Mouse (Mus musculus) lung, embryonic 16.5 days (tissue): ENCODE measurements at regions not wholly inside any gene's neighbourhood (a gene's known extent, or its start where the extent isn't known, plus 50 kb on each side); places are given as distances from the start of the nearest gene placed in this dataset. TPM values are rescaled to one million over a fixed set of nuclear protein-coding genes. Genes with fewer than 3 reads are reported as not detected.
A peak's percentile ranks its signal among the peaks of the same experiment; 100 is the strongest.

Experiments
- ATAC-seq: fragments of 200-750 bp; cut with Nextera tagmentation; 2 replicates; pipeline ENCODE4 v1.8.0; 2017; ENCODE audit warnings: low read depth, mild to moderate bottlenecking, moderate library complexity
- H3K27ac ChIP-seq: fragments of 300-500 bp; sonication (generic); 2 replicates; pipeline ENCODE4 v1.5.1; 2014; ENCODE audit warnings: mild to moderate bottlenecking, control low read depth, low read length
- H3K27me3 ChIP-seq: fragments of 300-500 bp; sonication (generic); 2 replicates; pipeline ENCODE4 v1.6.1; 2014; ENCODE audit warnings: low read depth, low read length, mixed read lengths; ENCODE audit not compliant: control insufficient read depth, insufficient read depth
- H3K36me3 ChIP-seq: fragments of 300-500 bp; sonication (generic); 2 replicates; pipeline ENCODE4 v1.6.1; 2014; ENCODE audit warnings: low read length; ENCODE audit not compliant: control insufficient read depth, insufficient read depth
- H3K4me1 ChIP-seq: fragments of 300-500 bp; sonication (generic); replicated peaks from 2 replicates; pipeline ENCODE4 v1.6.1; 2014; ENCODE audit warnings: low read length, mixed read lengths; ENCODE audit not compliant: control insufficient read depth, insufficient read depth
- H3K4me2 ChIP-seq: fragments of 300-500 bp; sonication (generic); 2 replicates; pipeline ENCODE4 v1.6.1; 2014; ENCODE audit warnings: low read depth, low read length, control low read depth
- H3K4me3 ChIP-seq: fragments of 300-500 bp; sonication (generic); 2 replicates; pipeline ENCODE4 v1.5.1; 2014; ENCODE audit warnings: mild to moderate bottlenecking, low read length, control low read depth
- H3K9ac ChIP-seq: fragments of 300-500 bp; sonication (generic); 2 replicates; pipeline ENCODE4 v1.6.1; 2014; ENCODE audit warnings: low read length, control low read depth
- H3K9me3 ChIP-seq: fragments of 300-500 bp; sonication (generic); 2 replicates; pipeline ENCODE4 v1.6.1; 2016; ENCODE audit warnings: low read length; ENCODE audit not compliant: control insufficient read depth
- WGBS: fragments of 180-500 bp; shearing (Covaris S2); extraction: QIAGEN DNeasy Blood & Tissue Kit; methylation state at CpG from one replicate; pipeline ENCODE4 v1.1.7; 2014; 5-methylcytosine and 5-hydroxymethylcytosine counted together
- microRNA counts: library from miRNA; unstranded; fragments of <30 nt; microRNA quantifications from one replicate; lab custom pipeline; 2016
- microRNA-seq: library from miRNA; unstranded; fragments of <30 nt; microRNA quantifications from one replicate; pipeline ENCODE4, GENCODE M21; 2016

GRCm38 (mm10) chr14:78172956-78173355 is 84.1 kb upstream of the Fam216b start:
- Histone ChIP-seq H3K4me1 (no peaks in the 10 kb centered on the region), H3K27ac (no peak overlapping the region), H3K9me3 (no peaks in the 10 kb centered on the region), H3K27me3 (no peaks in the 10 kb centered on the region), H3K9ac (no peak overlapping the region), H3K4me2 (no peak overlapping the region), H3K4me3 (no peak overlapping the region), H3K36me3 (no peaks in the 10 kb centered on the region)
- WGBS = 34% methylated on average over 1 of the region's 1 CpGs
- no peak for ATAC-seq

- H3K27ac ChIP-seq = no peak overlapping the region
- 0 out of 2 replicates have a peak, but pooled peaks have one; percentile 36 for ATAC-seq
- no peak overlapping the region for H3K9ac ChIP-seq
- no peaks in the 10 kb centered on the region for H3K36me3 ChIP-seq
- no peaks in the 10 kb centered on the region for H3K9me3 ChIP-seq
- H3K4me1 ChIP-seq = no peaks in the 10 kb centered on the region
- H3K27me3 ChIP-seq = no peaks in the 10 kb centered on the region
- H3K4me3 ChIP-seq = no peak overlapping the region
- H3K4me2 ChIP-seq = no peak overlapping the region
- 68% methylated on average over 3 of the region's 3 CpGs for WGBS
Observed at GRCm38 (mm10) chr14:78160819-78161218, 72.0 kb upstream of the Fam216b start.

GRCm38 (mm10) chr14:78159567-78159966 is 70.8 kb upstream of the Fam216b start:
- no peak for ATAC-seq
- Histone ChIP-seq H3K27me3 (no peaks in the 10 kb centered on the region), H3K9me3 (no peaks in the 10 kb centered on the region), H3K9ac (no peak overlapping the region), H3K4me2 (no peak overlapping the region), H3K4me3 (no peak overlapping the region), H3K27ac (no peak overlapping the region), H3K36me3 (no peaks in the 10 kb centered on the region), H3K4me1 (no peaks in the 10 kb centered on the region)
- 74% methylated on average over 7 of the region's 7 CpGs for WGBS

GRCm38 (mm10) chr14:78157660-78158059 is 68.9 kb upstream of the Fam216b start:
- no peaks in the 10 kb centered on the region for H3K36me3 ChIP-seq
- H3K9me3 ChIP-seq = no peaks in the 10 kb centered on the region
- H3K9ac ChIP-seq = no peak overlapping the region
- no peaks in the 10 kb centered on the region for H3K4me1 ChIP-seq
- ATAC-seq = no peak
- WGBS = 59% methylated on average over 2 of the region's 2 CpGs
- H3K4me3 ChIP-seq = no peak overlapping the region
- no peak overlapping the region for H3K27ac ChIP-seq
- H3K27me3 ChIP-seq = no peaks in the 10 kb centered on the region
- no peak overlapping the region for H3K4me2 ChIP-seq

GRCm38 (mm10) chr14:78148851-78149250 is 60.0 kb upstream of the Fam216b start:
- WGBS = 93% methylated on average over 1 of the region's 1 CpGs

GRCm38 (mm10) chr14:78143751-78144150 is 54.9 kb upstream of the Fam216b start:
- peaks cover 5% of the 10 kb centered on the region; the same call in 1 of the 2 replicates for H3K9me3 ChIP-seq
- no peak overlapping the region for H3K27ac ChIP-seq
- H3K9ac ChIP-seq = no peak overlapping the region
- no peaks in the 10 kb centered on the region for H3K36me3 ChIP-seq
- H3K4me1 ChIP-seq = no peaks in the 10 kb centered on the region
- ATAC-seq = no peak
- H3K4me3 ChIP-seq = no peak overlapping the region
- WGBS = 16% methylated on average over 4 of the region's 4 CpGs
- H3K27me3 ChIP-seq = no peaks in the 10 kb centered on the region
- H3K4me2 ChIP-seq = no peak overlapping the region

More at GRCm38 (mm10) chr14:78148851-78149250, 60.0 kb upstream of the Fam216b start:
- no peaks in the 10 kb centered on the region for H3K36me3 ChIP-seq
- H3K27me3 ChIP-seq = no peaks in the 10 kb centered on the region
- peaks cover 5% of the 10 kb centered on the region; the same call in 1 of the 2 replicates for H3K9me3 ChIP-seq
- no peaks in the 10 kb centered on the region for H3K4me1 ChIP-seq
- no peak overlapping the region for H3K4me2 ChIP-seq
- H3K27ac ChIP-seq = no peak overlapping the region
- H3K4me3 ChIP-seq = no peak overlapping the region
- no peak for ATAC-seq
- no peak overlapping the region for H3K9ac ChIP-seq

MicroRNAs in the stretch of these regions (microRNA counts, 519-probe panel; counts per million panel counts)
- microRNA mmu-miR-1971 (lab: Ali Mortazavi, UCI) = not detected

Small RNA genes lying in the stretch of these regions (microRNA-seq; reads per million reads assigned to microRNA genes)
- gene Mir1971 = not detected
